Mouse (Mus musculus): Measurements from ENCODE around the gene Gm21985. TPM values are rescaled to one million over a fixed set of nuclear protein-coding genes. Genes with fewer than 3 reads are reported as not detected.

The Gm21985 gene
- total and polyA plus RNA-seq, 2 experiments = not detected

- no peaks in the 10 kb centered on the region for H3K79me2 ChIP-seq (ENCODE audit: control insufficient read depth, insufficient read depth, low read length)
- H3K4me1 ChIP-seq (ENCODE audit: control insufficient read depth, insufficient read depth, low read length) = no peaks in the 10 kb centered on the region
- no peak overlapping the region for H3K27ac ChIP-seq (replicated peaks; ENCODE audit: insufficient read depth, low read depth, low read length)
- peaks cover 36% of the 10 kb centered on the region for H3K36me3 ChIP-seq (ENCODE audit: control insufficient read depth, insufficient read depth, low read length)
- peak; percentile 7 for DNase-seq (ENCODE audit: extremely low read depth, low read depth, low spot score)
- no peak overlapping the region for H3K9ac ChIP-seq (ENCODE audit: low read depth, low read length)
- TF ChIP-seq POLR2A (IDR thresholded peaks at IDR 0.05; ENCODE audit: extremely low read depth, insufficient read depth, low read length) (no peak), CTCF (IDR thresholded peaks at IDR 0.05; ENCODE audit: low read depth, low read length) (peak; percentile 22; the same call in 1 of the 2 replicates)
- H3K27me3 ChIP-seq (ENCODE audit: control insufficient read depth, insufficient read depth, low read length) = no peaks in the 10 kb centered on the region
- H3K4me3 ChIP-seq (ENCODE audit: insufficient read depth, low read depth, low read length) = no peak overlapping the region
- 91% methylated on average over 2 of the region's 2 CpGs for WGBS
Observed at GRCm38 (mm10) chr2:112339736-112340135, 73.6 kb downstream of the Gm21985 start.

- H3K9ac ChIP-seq (ENCODE audit: low read depth, low read length) = no peak overlapping the region
- H3K36me3 ChIP-seq (ENCODE audit: control insufficient read depth, insufficient read depth, low read length) = peaks cover 31% of the 10 kb centered on the region
- WGBS = 66% methylated on average over 3 of the region's 3 CpGs
- DNase-seq (ENCODE audit: extremely low read depth, low read depth, low spot score) = no peak
- no peaks in the 10 kb centered on the region for H3K27me3 ChIP-seq (ENCODE audit: control insufficient read depth, insufficient read depth, low read length)
- TF ChIP-seq POLR2A (IDR thresholded peaks at IDR 0.05; ENCODE audit: extremely low read depth, insufficient read depth, low read length) (no peak), CTCF (IDR thresholded peaks at IDR 0.05; ENCODE audit: low read depth, low read length) (no peak)
- H3K79me2 ChIP-seq (ENCODE audit: control insufficient read depth, insufficient read depth, low read length) = no peaks in the 10 kb centered on the region
- H3K4me3 ChIP-seq (ENCODE audit: insufficient read depth, low read depth, low read length) = no peak overlapping the region
- no peaks in the 10 kb centered on the region for H3K4me1 ChIP-seq (ENCODE audit: control insufficient read depth, insufficient read depth, low read length)
- H3K27ac ChIP-seq (replicated peaks; ENCODE audit: insufficient read depth, low read depth, low read length) = no peak overlapping the region
Observed at GRCm38 (mm10) chr2:112341117-112341516, 75.0 kb downstream of the Gm21985 start.

- Histone ChIP-seq H3K36me3 (ENCODE audit: control insufficient read depth, insufficient read depth, low read length) (peaks cover 40% of the 10 kb centered on the region), H3K4me3 (ENCODE audit: insufficient read depth, low read depth, low read length) (no peak overlapping the region), H3K9ac (ENCODE audit: low read depth, low read length) (no peak overlapping the region), H3K27me3 (ENCODE audit: control insufficient read depth, insufficient read depth, low read length) (no peaks in the 10 kb centered on the region), H3K4me1 (ENCODE audit: control insufficient read depth, insufficient read depth, low read length) (no peaks in the 10 kb centered on the region), H3K79me2 (ENCODE audit: control insufficient read depth, insufficient read depth, low read length) (no peaks in the 10 kb centered on the region), H3K27ac (replicated peaks; ENCODE audit: insufficient read depth, low read depth, low read length) (no peak overlapping the region)
- TF ChIP-seq CTCF (IDR thresholded peaks at IDR 0.05; ENCODE audit: low read depth, low read length) (no peak), POLR2A (IDR thresholded peaks at IDR 0.05; ENCODE audit: extremely low read depth, insufficient read depth, low read length) (no peak)
- WGBS = 90% methylated on average over 3 of the region's 3 CpGs
- no peak for DNase-seq (ENCODE audit: extremely low read depth, low read depth, low spot score)
Observed at GRCm38 (mm10) chr2:112348246-112348645, 82.1 kb downstream of the Gm21985 start.

GRCm38 (mm10) chr2:112353685-112354455 is 87.8 kb downstream of the Gm21985 start:
- Histone ChIP-seq H3K79me2 (ENCODE audit: control insufficient read depth, insufficient read depth, low read length) (no peaks in the 10 kb centered on the region), H3K9ac (ENCODE audit: low read depth, low read length) (no peak overlapping the region), H3K27ac (replicated peaks; ENCODE audit: insufficient read depth, low read depth, low read length) (no peak overlapping the region), H3K36me3 (ENCODE audit: control insufficient read depth, insufficient read depth, low read length) (peaks cover 56% of the 10 kb centered on the region), H3K4me3 (ENCODE audit: insufficient read depth, low read depth, low read length) (no peak overlapping the region), H3K27me3 (ENCODE audit: control insufficient read depth, insufficient read depth, low read length) (no peaks in the 10 kb centered on the region), H3K4me1 (ENCODE audit: control insufficient read depth, insufficient read depth, low read length) (no peaks in the 10 kb centered on the region)
- no peak for TF ChIP-seq POLR2A (IDR thresholded peaks at IDR 0.05; ENCODE audit: extremely low read depth, insufficient read depth, low read length)
- no peak for TF ChIP-seq CTCF (IDR thresholded peaks at IDR 0.05; ENCODE audit: low read depth, low read length)
- no peak for DNase-seq (ENCODE audit: extremely low read depth, low read depth, low spot score)
- 90% methylated on average over 7 of the region's 7 CpGs for WGBS

- Histone ChIP-seq H3K27me3 (ENCODE audit: control insufficient read depth, insufficient read depth, low read length) (no peaks in the 10 kb centered on the region), H3K4me1 (ENCODE audit: control insufficient read depth, insufficient read depth, low read length) (no peaks in the 10 kb centered on the region), H3K4me3 (ENCODE audit: insufficient read depth, low read depth, low read length) (no peak overlapping the region), H3K79me2 (ENCODE audit: control insufficient read depth, insufficient read depth, low read length) (no peaks in the 10 kb centered on the region), H3K27ac (replicated peaks; ENCODE audit: insufficient read depth, low read depth, low read length) (no peak overlapping the region), H3K9ac (ENCODE audit: low read depth, low read length) (no peak overlapping the region), H3K36me3 (ENCODE audit: control insufficient read depth, insufficient read depth, low read length) (peaks cover 59% of the 10 kb centered on the region)
- no peak for DNase-seq (ENCODE audit: extremely low read depth, low read depth, low spot score)
- TF ChIP-seq CTCF (IDR thresholded peaks at IDR 0.05; ENCODE audit: low read depth, low read length) (no peak), POLR2A (IDR thresholded peaks at IDR 0.05; ENCODE audit: extremely low read depth, insufficient read depth, low read length) (no peak)
- 70% methylated on average over 2 of the region's 2 CpGs for WGBS
Observed at GRCm38 (mm10) chr2:112359611-112360010, 93.5 kb downstream of the Gm21985 start.
